Mouse (Mus musculus) testis, adult 2 months (tissue): ENCODE measurements around the gene Jup. TPM values are rescaled to one million over a fixed set of nuclear protein-coding genes. Genes with fewer than 3 reads are reported as not detected.
A peak's percentile ranks its signal among the peaks of the same experiment; 100 is the strongest.
"Not testable (repeated sequence)": the region's sequence is repeated elsewhere in the genome, so short reads cannot be mapped to it uniquely, and the experiment has no call there.

Experiments used
- H3K27ac ChIP-seq: fragments of 200-500 bp; 2 replicates; pipeline ENCODE4 v1.5.1; 2012; ENCODE audit warnings: low read depth, low read length; ENCODE audit not compliant: control insufficient read depth, insufficient read depth
- H3K27me3 ChIP-seq: fragments of 200-500 bp; 2 replicates; pipeline ENCODE4 v1.6.1; 2012; ENCODE audit warnings: mild to moderate bottlenecking, low read length, moderate library complexity; ENCODE audit not compliant: control insufficient read depth, insufficient read depth
- H3K36me3 ChIP-seq: fragments of 200-500 bp; 2 replicates; pipeline ENCODE4 v1.6.1; 2012; ENCODE audit warnings: mild to moderate bottlenecking, low read length; ENCODE audit not compliant: control insufficient read depth, insufficient read depth
- H3K4me1 ChIP-seq: fragments of 200-500 bp; 2 replicates; pipeline ENCODE4 v1.6.1; 2012; ENCODE audit warnings: low read length; ENCODE audit not compliant: control insufficient read depth, insufficient read depth
- H3K4me3 ChIP-seq: fragments of 200-500 bp; 2 replicates; pipeline ENCODE4 v1.5.1; 2012; ENCODE audit warnings: low read depth, mild to moderate bottlenecking, low read length, moderate library complexity, mixed read lengths; ENCODE audit not compliant: control insufficient read depth
- CTCF ChIP-seq: fragments of 200-500 bp; IDR thresholded peaks from 2 replicates; pipeline ENCODE4 v1.5.1; 2012; ENCODE audit warnings: low read depth, mild to moderate bottlenecking, inconsistent platforms, low read length, moderate library complexity; ENCODE audit not compliant: control insufficient read depth, insufficient read depth, insufficient replicate concordance
- POLR2A ChIP-seq: fragments of 200-500 bp; IDR thresholded peaks from 2 replicates; pipeline ENCODE4 v1.6.1; 2012; ENCODE audit warnings: low read depth, mild to moderate bottlenecking, inconsistent platforms, low read length, moderate library complexity; ENCODE audit not compliant: control insufficient read depth
- polyA plus RNA-seq: library from polyadenylated mRNA; depleted of rRNA; stranded (reverse); fragments of >200 nt; gene quantifications from 2 replicates; pipeline ENCODE4 v1.2.3, GENCODE M21; 2012

Gene Jup
- polyA plus RNA-seq, 1 experiment: 103 TPM

- no peaks in the 10 kb centered on the region for H3K36me3 ChIP-seq
- no peak overlapping the region for H3K27ac ChIP-seq
- no peaks in the 10 kb centered on the region for H3K27me3 ChIP-seq
- no peak overlapping the region for H3K4me3 ChIP-seq
- no peak for TF ChIP-seq CTCF
- no peak for TF ChIP-seq POLR2A
- peaks cover 3% of the 10 kb centered on the region for H3K4me1 ChIP-seq
These were observed 69.8 kb downstream of the Jup start for GRCm38 (mm10) chr11:100327761-100328160.

GRCm38 (mm10) chr11:100327316-100327715 lies 70.2 kb downstream of the Jup start:
- Histone ChIP-seq H3K36me3 (no peaks in the 10 kb centered on the region), H3K27me3 (no peaks in the 10 kb centered on the region), H3K27ac (no peak overlapping the region), H3K4me1 (peaks cover 3% of the 10 kb centered on the region), H3K4me3 (no peak overlapping the region)
- TF ChIP-seq CTCF: no peak

- Histone ChIP-seq H3K27me3 (no peaks in the 10 kb centered on the region), H3K4me1 (peaks cover under 1% of the 10 kb centered on the region), H3K27ac (no peak overlapping the region), H3K36me3 (no peaks in the 10 kb centered on the region), H3K4me3 (no peak overlapping the region)
- TF ChIP-seq POLR2A (no peak), CTCF (no peak)
These were observed 72.4 kb downstream of the Jup start for GRCm38 (mm10) chr11:100325062-100325629.

DNA sequence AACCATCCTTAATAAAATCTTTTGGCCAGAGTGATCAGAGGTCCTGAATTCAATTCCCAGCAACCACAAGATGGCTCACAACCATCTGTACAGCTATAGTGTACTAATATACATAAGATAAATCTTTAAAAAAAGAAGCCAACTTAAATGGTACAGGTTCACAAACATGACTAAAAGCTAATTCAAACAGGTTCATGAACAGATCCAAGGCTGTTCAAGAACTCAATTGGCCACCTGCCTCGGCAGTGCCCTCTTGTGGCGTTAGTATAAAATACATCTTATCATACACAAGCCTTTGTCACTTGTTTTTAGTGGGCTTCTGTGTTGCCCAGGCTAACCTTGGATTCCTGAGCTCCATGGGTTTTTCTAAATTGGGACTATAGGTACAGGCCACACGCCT lies 74.0 kb downstream of the Jup start:
- Histone ChIP-seq H3K4me1 (peaks cover 2% of the 10 kb centered on the region), H3K36me3 (no peaks in the 10 kb centered on the region), H3K27ac (no peak overlapping the region), H3K27me3 (no peaks in the 10 kb centered on the region), H3K4me3 (no peak overlapping the region)
- TF ChIP-seq POLR2A (no peak), CTCF (peak; percentile 20; the same call in 1 of the 2 replicates)

DNA sequence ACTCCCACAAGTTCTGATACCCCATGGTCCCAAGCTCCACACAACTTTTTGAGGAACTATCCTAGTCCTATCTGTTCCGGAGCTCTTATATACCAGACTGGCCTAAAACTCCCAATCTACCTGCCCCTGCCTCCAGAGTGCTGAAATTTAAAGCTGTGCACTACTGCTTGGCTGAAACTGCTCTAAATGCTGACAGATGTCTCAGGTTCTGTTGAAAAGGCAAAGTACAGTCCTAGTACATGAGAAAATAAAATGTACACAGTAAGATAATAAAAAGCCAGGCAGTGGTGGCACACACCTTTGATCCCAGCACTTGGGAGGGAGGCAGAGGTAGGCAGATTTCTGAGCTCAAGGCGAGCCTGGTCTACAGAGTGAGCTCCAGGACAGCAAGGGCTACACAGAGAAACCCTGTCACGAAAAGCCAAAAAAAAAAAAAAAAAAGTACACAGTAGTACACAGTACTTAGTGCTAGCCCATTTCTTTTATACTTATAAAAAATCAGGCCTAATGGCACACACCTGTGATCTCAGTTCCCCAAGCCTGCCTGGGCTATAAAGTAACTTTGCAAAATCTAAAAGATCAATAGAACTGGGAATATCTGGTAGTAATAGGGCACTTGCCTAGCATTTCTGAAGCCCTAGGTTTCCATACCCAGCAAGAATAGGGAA lies 74.8 kb downstream of the Jup start:
- H3K27ac ChIP-seq: no peak overlapping the region
- H3K36me3 ChIP-seq: no peaks in the 10 kb centered on the region
- no peak for TF ChIP-seq POLR2A
- no peak for TF ChIP-seq CTCF
- no peaks in the 10 kb centered on the region for H3K27me3 ChIP-seq
- peaks cover 2% of the 10 kb centered on the region for H3K4me1 ChIP-seq
- no peak overlapping the region; the same call in 1 of the 2 replicates for H3K4me3 ChIP-seq

GRCm38 (mm10) chr11:100321479-100322305 lies 75.9 kb downstream of the Jup start:
- not testable (repeated sequence) for H3K27ac ChIP-seq, H3K4me1 ChIP-seq, H3K36me3 ChIP-seq, H3K27me3 ChIP-seq
- peak overlapping the region; percentile 40 for H3K4me3 ChIP-seq

DNA sequence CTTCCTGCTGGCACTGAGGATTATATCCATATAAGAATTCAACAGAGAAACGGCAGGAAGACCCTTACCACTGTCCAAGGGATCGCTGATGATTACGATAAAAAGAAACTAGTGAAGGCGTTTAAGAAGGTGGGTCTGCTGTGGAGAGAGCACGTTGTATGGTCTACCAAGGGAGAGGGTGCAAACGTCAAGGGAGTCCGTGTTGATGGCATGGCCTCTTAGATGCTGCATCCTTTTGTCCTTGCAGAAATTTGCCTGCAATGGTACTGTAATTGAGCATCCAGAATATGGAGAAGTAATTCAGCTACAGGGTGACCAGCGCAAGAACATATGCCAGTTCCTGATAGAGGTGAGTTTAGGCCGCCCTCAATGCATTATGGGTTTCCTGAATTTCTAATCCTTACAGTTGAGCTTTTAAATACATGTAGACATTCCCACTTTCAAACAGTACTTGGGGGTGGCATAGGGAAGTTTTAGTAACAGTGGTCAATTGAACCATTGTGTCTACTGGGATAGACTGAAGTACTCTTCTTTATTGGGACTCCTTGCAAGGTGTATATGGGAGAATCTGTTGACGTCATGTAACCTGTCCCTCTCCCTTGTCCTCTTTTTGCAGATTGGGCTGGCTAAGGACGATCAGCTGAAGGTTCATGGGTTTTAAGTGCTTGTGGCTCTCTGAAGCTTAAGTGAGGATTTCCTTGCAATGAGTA lies 76.7 kb downstream of the Jup start:
- H3K27me3 ChIP-seq, H3K4me1 ChIP-seq, H3K36me3 ChIP-seq: not testable (repeated sequence)
- Histone ChIP-seq H3K27ac (peak overlapping the region; percentile 56; the same call in 1 of the 2 replicates), H3K4me3 (peak overlapping the region; percentile 90)
